Mouse (Mus musculus): ENCODE data around the gene Rcor1. TPM values are rescaled to one million over a fixed set of nuclear protein-coding genes. Genes with fewer than 3 reads are reported as not detected.
A peak's percentile ranks its signal among the peaks of the same experiment; 100 is the strongest.

Rcor1 gene
- polyA plus RNA-seq, 1 experiment from 2014 or later: 8.8 TPM

DNA sequence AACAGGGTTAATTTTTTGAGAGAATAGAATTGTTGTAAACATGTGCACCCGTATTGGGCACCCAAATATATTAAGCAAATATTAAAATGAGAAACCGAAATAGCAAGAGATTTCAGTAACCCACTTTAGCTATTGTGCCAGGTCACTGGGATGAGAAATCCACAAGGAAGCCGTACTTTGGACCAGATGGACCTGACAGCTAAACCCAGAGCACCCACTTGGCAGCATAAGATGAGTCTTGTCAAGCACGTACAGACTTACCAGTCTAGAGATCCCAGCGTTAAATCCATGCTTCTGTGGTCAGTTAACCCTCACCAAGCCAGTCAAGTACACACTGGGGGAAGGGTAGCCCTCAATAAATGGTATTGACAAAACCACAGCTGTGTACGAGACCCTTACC, 86.5 kb downstream of the Rcor1 start:
- H3K27me3 ChIP-seq (ENCODE audit: control insufficient read depth, insufficient read depth, low read depth, low read length): no peaks in the 10 kb centered on the region
- H3K36me3 ChIP-seq (ENCODE audit: control insufficient read depth, insufficient read depth, low read length): 0 out of 2 replicates have a peak, but pooled peaks cover 3% of the 10 kb centered on the region
- H3K4me1 ChIP-seq (replicated peaks; ENCODE audit: control insufficient read depth, insufficient read depth, low read length): no peaks in the 10 kb centered on the region
- WGBS: 67% methylated on average over 6 of the region's 6 CpGs
- H3K4me3 ChIP-seq (ENCODE audit: low read length): no peak overlapping the region
- H3K9me3 ChIP-seq (ENCODE audit: control insufficient read depth, low read length): no peaks in the 10 kb centered on the region; the same call in 1 of the 2 replicates
- no peak overlapping the region for H3K27ac ChIP-seq (ENCODE audit: low read length)
- H3K4me2 ChIP-seq (ENCODE audit: low read depth, low read length): no peak overlapping the region
- no peak overlapping the region for H3K9ac ChIP-seq (ENCODE audit: low read length)
- ATAC-seq (ENCODE audit: low read depth): no peak

DNA sequence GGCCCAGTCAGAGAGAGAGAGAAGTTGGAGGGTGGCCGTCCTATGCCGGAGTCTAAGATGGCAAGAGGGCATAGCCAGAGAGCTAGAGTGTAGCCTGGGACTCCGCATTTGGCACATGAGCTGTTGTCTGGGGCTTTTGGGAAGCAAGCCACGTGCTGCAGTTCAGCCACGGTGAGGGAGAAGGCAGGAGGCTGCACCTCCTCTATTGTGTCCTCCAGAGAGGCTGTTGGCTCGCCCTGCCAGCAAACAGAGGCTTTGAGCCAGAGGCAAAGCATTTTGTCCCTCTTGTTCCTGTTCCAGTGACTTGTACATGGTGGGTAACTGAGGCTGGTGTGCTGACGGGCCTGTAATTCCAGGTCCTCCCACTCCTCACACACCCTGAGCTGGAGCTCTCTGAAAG, 95.0 kb downstream of the Rcor1 start:
- Histone ChIP-seq H3K9me3 (ENCODE audit: control insufficient read depth, low read length) (peaks cover 2% of the 10 kb centered on the region; the same call in 1 of the 2 replicates), H3K36me3 (ENCODE audit: control insufficient read depth, insufficient read depth, low read length) (no peaks in the 10 kb centered on the region), H3K4me2 (ENCODE audit: low read depth, low read length) (no peak overlapping the region), H3K4me1 (replicated peaks; ENCODE audit: control insufficient read depth, insufficient read depth, low read length) (peaks cover 6% of the 10 kb centered on the region; the same call in 1 of the 2 replicates), H3K27me3 (ENCODE audit: control insufficient read depth, insufficient read depth, low read depth, low read length) (no peaks in the 10 kb centered on the region), H3K27ac (ENCODE audit: low read length) (peak overlapping the region; percentile 61), H3K4me3 (ENCODE audit: low read length) (no peak overlapping the region), H3K9ac (ENCODE audit: low read length) (no peak overlapping the region)
- 73% methylated on average over 7 of the region's 7 CpGs for WGBS
- ATAC-seq (ENCODE audit: low read depth): peak; percentile 5; the same call in 1 of the 2 replicates

DNA sequence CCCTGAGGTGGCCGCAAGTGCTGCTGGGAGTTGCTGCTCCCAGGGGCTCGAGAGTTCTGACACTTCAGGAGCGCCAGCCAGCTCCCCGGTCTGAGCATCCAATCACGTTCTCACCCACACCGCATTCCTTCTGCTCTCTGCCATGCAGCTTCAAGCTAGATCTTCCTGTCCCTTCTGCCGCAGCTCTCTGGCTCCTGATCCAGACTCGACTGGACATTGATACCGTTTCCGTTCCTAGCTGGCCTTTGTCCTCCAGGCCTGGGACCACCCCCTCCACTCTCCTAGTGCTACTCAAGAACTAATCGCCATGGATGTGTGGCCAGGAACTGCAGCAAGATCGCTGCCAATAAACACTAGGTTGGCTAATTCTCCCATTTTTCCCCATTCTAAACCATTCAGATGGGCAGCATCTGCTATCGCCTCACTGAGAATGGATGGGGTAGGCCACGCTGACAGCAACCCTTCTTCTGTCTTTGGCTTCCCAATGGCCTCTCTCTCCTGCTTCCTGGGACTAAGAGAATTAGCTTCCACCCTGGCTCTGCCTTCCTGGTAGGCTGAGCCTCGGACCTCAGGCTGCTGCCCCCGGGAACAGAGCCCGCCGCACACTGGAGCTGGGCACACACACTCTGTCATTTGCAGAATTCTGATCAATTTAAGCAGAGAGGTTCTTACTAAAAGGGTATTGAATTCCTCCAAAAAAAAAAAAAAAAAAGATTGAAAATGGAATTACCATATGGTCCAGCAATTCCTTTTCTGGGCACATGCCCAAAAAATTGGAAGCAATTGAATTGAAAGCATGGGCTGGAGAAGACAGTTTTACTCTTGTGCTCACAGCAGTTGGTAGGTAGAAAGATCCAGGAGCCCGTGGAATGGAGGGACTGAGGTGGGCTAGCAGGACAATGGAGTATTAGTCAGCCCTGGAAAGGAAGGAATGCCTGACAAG, 95.9 kb downstream of the Rcor1 start:
- no peak overlapping the region for H3K4me3 ChIP-seq (ENCODE audit: low read length)
- 41% methylated on average over 19 of the region's 19 CpGs for WGBS
- ATAC-seq (ENCODE audit: low read depth): peak; percentile 85
- H3K4me1 ChIP-seq (replicated peaks; ENCODE audit: control insufficient read depth, insufficient read depth, low read length): peaks cover 6% of the 10 kb centered on the region; the same call in 1 of the 2 replicates
- no peaks in the 10 kb centered on the region for H3K36me3 ChIP-seq (ENCODE audit: control insufficient read depth, insufficient read depth, low read length)
- peaks cover 4% of the 10 kb centered on the region; the same call in 1 of the 2 replicates for H3K9me3 ChIP-seq (ENCODE audit: control insufficient read depth, low read length)
- peak overlapping the region; percentile 61 for H3K27ac ChIP-seq (ENCODE audit: low read length)
- H3K4me2 ChIP-seq (ENCODE audit: low read depth, low read length): peak overlapping the region; percentile 15; the same call in 1 of the 2 replicates
- H3K27me3 ChIP-seq (ENCODE audit: control insufficient read depth, insufficient read depth, low read depth, low read length): no peaks in the 10 kb centered on the region
- H3K9ac ChIP-seq (ENCODE audit: low read length): no peak overlapping the region

DNA sequence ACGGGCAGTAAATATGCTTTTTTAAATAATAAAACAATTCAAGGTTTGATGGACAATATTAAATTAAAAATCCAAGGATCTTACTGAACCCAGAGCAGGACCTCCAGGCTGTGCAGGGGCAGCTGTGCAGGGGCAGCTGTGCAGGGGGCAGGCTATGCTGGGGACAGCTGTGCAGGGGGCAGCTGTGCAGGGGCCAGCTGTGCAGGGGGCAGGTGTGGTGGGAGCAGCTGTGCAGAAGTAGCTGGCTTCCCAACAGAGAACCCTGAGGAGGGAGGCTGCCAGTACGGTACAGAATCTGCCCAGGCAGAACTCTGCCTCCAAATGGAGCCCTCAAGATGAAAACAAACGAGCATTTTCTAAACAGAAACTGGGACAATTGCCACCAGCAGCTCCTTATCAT, 96.8 kb downstream of the Rcor1 start:
- peaks cover 4% of the 10 kb centered on the region; the same call in 1 of the 2 replicates for H3K9me3 ChIP-seq (ENCODE audit: control insufficient read depth, low read length)
- ATAC-seq (ENCODE audit: low read depth): no peak

DNA sequence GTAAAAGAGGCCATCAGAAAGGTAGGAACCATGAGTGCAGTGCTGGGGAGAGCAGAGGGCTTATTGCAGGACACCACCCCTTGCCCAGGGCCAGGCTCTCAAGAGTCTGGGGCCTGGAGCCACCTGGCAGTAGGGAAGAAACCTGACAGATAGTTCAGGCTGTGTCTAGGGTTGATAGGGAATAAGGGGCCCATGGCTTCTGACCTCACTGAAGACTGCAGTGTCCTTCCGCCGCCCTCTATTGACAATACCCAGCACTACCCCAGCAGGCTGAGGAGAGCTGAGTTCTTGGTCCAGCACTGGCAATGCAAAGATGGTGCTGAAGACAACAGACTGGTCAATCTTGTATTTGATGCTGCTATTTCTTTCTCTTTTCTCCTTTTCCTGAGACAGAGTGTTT, 97.9 kb downstream of the Rcor1 start:
- no peaks in the 10 kb centered on the region for H3K27me3 ChIP-seq (ENCODE audit: control insufficient read depth, insufficient read depth, low read depth, low read length)
- no peak overlapping the region for H3K4me2 ChIP-seq (ENCODE audit: low read depth, low read length)
- 71% methylated on average over 2 of the region's 2 CpGs for WGBS
- no peak overlapping the region for H3K9ac ChIP-seq (ENCODE audit: low read length)
- H3K27ac ChIP-seq (ENCODE audit: low read length): no peak overlapping the region
- peaks cover 4% of the 10 kb centered on the region; the same call in 1 of the 2 replicates for H3K9me3 ChIP-seq (ENCODE audit: control insufficient read depth, low read length)
- H3K4me3 ChIP-seq (ENCODE audit: low read length): no peak overlapping the region
- H3K4me1 ChIP-seq (replicated peaks; ENCODE audit: control insufficient read depth, insufficient read depth, low read length): peaks cover 6% of the 10 kb centered on the region; the same call in 1 of the 2 replicates
- no peaks in the 10 kb centered on the region for H3K36me3 ChIP-seq (ENCODE audit: control insufficient read depth, insufficient read depth, low read length)
- ATAC-seq (ENCODE audit: low read depth): no peak

More for the DNA sequence above, 96.8 kb downstream of the Rcor1 start:
- Histone ChIP-seq H3K27me3 (ENCODE audit: control insufficient read depth, insufficient read depth, low read depth, low read length) (no peaks in the 10 kb centered on the region), H3K4me1 (replicated peaks; ENCODE audit: control insufficient read depth, insufficient read depth, low read length) (peaks cover 6% of the 10 kb centered on the region; the same call in 1 of the 2 replicates), H3K4me3 (ENCODE audit: low read length) (no peak overlapping the region), H3K36me3 (ENCODE audit: control insufficient read depth, insufficient read depth, low read length) (no peaks in the 10 kb centered on the region), H3K4me2 (ENCODE audit: low read depth, low read length) (no peak overlapping the region), H3K27ac (ENCODE audit: low read length) (no peak overlapping the region), H3K9ac (ENCODE audit: low read length) (no peak overlapping the region)
- WGBS: 59% methylated on average over 3 of the region's 3 CpGs

DNA sequence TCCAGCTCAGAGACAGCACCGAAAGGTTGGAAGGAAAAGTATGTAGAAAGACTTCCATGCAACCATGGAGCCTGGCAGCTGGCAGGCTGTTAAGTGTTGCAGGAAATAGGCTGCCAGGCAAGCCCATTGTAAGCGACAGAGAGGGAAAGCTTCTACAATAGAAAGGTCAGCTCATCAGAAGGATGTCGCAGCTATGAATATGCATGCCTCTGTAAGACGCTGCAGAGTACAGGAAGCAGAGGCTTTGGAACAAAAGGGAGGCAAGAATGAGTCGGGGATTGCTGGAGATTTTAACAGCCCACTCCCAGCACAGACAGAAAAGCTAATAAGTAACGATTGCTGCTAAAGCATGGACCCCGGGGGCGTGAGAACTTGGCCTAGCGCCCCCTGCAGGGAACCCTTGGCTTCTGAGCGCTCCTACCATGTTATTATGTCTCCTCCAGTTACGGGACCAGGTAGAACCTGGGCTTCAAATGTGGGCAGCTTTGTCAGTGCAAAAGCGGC, 103.9 kb downstream of the Rcor1 start:
- Histone ChIP-seq H3K4me2 (ENCODE audit: low read depth, low read length) (peak overlapping the region; percentile 13; the same call in 1 of the 2 replicates), H3K36me3 (ENCODE audit: control insufficient read depth, insufficient read depth, low read length) (no peaks in the 10 kb centered on the region), H3K27ac (ENCODE audit: low read length) (peak overlapping the region; percentile 47; the same call in 1 of the 2 replicates), H3K9me3 (ENCODE audit: control insufficient read depth, low read length) (peaks cover 4% of the 10 kb centered on the region; the same call in 1 of the 2 replicates), H3K27me3 (ENCODE audit: control insufficient read depth, insufficient read depth, low read depth, low read length) (no peaks in the 10 kb centered on the region; the same call in 1 of the 2 replicates), H3K9ac (ENCODE audit: low read length) (no peak overlapping the region), H3K4me1 (replicated peaks; ENCODE audit: control insufficient read depth, insufficient read depth, low read length) (peaks cover 14% of the 10 kb centered on the region), H3K4me3 (ENCODE audit: low read length) (no peak overlapping the region)
- 25% methylated on average over 12 of the region's 12 CpGs for WGBS
- peak; percentile 64 for ATAC-seq (ENCODE audit: low read depth)

DNA sequence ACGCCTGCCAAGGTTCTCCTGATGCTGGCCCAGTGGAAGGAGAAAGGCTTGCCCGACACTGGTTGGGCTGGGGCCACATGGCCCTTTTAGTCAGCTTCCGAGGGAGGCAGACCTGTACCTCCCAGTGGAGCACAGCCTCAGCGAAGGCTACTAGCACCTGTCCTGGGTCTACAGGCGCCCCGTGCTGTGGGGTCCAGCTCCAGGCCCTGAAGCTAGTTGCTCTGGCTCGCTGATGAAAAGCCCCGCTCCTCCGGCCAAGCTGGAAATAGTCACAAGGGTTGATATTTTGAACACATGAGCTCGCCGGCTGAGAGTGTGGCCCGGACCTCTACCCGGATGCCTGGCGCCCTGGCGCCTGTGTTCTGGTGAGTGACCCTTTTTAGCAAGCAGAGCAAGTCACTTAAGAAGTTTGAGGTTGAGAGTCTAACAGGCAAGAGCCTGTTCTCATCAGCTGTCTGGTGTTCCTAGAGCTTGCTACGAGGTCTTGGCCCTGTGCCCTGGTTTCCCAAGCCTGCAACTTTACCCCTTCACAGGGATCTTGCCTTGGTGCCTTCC, 104.4 kb downstream of the Rcor1 start:
- 59% methylated on average over 16 of the region's 16 CpGs for WGBS
- Histone ChIP-seq H3K9me3 (ENCODE audit: control insufficient read depth, low read length) (peaks cover 4% of the 10 kb centered on the region; the same call in 1 of the 2 replicates), H3K9ac (ENCODE audit: low read length) (0 out of 2 replicates have a peak overlapping the region, but pooled peaks have one; percentile 18), H3K4me1 (replicated peaks; ENCODE audit: control insufficient read depth, insufficient read depth, low read length) (peaks cover 14% of the 10 kb centered on the region), H3K36me3 (ENCODE audit: control insufficient read depth, insufficient read depth, low read length) (no peaks in the 10 kb centered on the region), H3K4me2 (ENCODE audit: low read depth, low read length) (peak overlapping the region; percentile 13; the same call in 1 of the 2 replicates), H3K4me3 (ENCODE audit: low read length) (no peak overlapping the region), H3K27ac (ENCODE audit: low read length) (peak overlapping the region; percentile 10; the same call in 1 of the 2 replicates), H3K27me3 (ENCODE audit: control insufficient read depth, insufficient read depth, low read depth, low read length) (no peaks in the 10 kb centered on the region; the same call in 1 of the 2 replicates)
- ATAC-seq (ENCODE audit: low read depth): peak; percentile 53; the same call in 1 of the 2 replicates

DNA sequence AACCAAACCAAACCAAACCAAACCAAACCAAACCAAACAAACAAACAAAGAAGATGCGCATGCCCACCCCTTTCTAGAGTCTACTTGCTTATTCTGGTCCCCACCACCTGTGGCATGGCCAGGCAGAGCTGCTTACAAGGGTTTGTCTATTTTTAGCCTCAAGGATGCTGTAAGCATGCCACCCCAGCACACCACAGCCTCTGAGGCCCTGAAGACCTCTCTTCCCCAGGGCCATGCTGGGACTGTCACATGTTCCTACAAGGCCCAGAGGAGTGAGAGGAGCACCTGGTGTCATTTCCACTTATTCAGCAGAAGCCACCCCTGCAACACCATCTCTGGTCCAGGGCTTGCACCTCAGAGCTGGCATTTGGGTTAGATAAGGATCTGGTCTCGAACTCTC, 105.4 kb downstream of the Rcor1 start:
- 73% methylated on average over 2 of the region's 2 CpGs for WGBS
- ATAC-seq (ENCODE audit: low read depth): no peak

More for the DNA sequence above, 105.4 kb downstream of the Rcor1 start:
- Histone ChIP-seq H3K27ac (ENCODE audit: low read length) (no peak overlapping the region), H3K9ac (ENCODE audit: low read length) (no peak overlapping the region), H3K4me3 (ENCODE audit: low read length) (no peak overlapping the region), H3K9me3 (ENCODE audit: control insufficient read depth, low read length) (no peaks in the 10 kb centered on the region), H3K4me2 (ENCODE audit: low read depth, low read length) (no peak overlapping the region), H3K27me3 (ENCODE audit: control insufficient read depth, insufficient read depth, low read depth, low read length) (no peaks in the 10 kb centered on the region; the same call in 1 of the 2 replicates), H3K36me3 (ENCODE audit: control insufficient read depth, insufficient read depth, low read length) (no peaks in the 10 kb centered on the region), H3K4me1 (replicated peaks; ENCODE audit: control insufficient read depth, insufficient read depth, low read length) (peaks cover 14% of the 10 kb centered on the region)

Data from lung, embryonic 16.5 days (tissue).